Mouse (Mus musculus) 3134 (cell line): ENCODE measurements at regions not wholly inside any gene's neighbourhood (a gene's known extent, or its start where the extent isn't known, plus 50 kb on each side); places are given as distances from the start of the nearest gene placed in this dataset.
"Not testable (repeated sequence)": the region's sequence is repeated elsewhere in the genome, so short reads cannot be mapped to it uniquely, and the experiment has no call there.

Source experiments
- DNase-seq: peaks from one replicate; pipeline ENCODE4 v3.0.0-alpha.2; 2011; ENCODE audit warnings: low spot score; ENCODE audit not compliant: insufficient read length; ENCODE audit errors: extremely low read depth

- peak; percentile 77 for DNase-seq
These were observed 80.1 kb upstream of the Riok2 start for GRCm38 (mm10) chr17:17293932-17294534.

- not testable (repeated sequence) for DNase-seq
These were observed 79.1 kb upstream of the Riok2 start for GRCm38 (mm10) chr17:17295037-17295436.

- DNase-seq: not testable (repeated sequence)
These were observed 70.6 kb upstream of the Riok2 start for GRCm38 (mm10) chr17:17303496-17303895.
